Mouse (Mus musculus): Measurements from ENCODE around the gene Cpsf6. TPM values are rescaled to one million over a fixed set of nuclear protein-coding genes. Genes with fewer than 3 reads are reported as not detected.

Gene Cpsf6
- polyA plus RNA-seq, 1 experiment from 2014 or later, result 235 TPM

GRCm38 (mm10) chr10:117420502-117421282 is 40.9 kb upstream of the Cpsf6 start:
- Histone ChIP-seq H3K4me2 (no peak overlapping the region), H3K4me1 (ENCODE audit: control insufficient read depth, insufficient read depth, low read length) (peaks cover 3% of the 10 kb centered on the region; the same call in 1 of the 2 replicates), H3K9me3 (ENCODE audit: control insufficient read depth, low read length) (no peaks in the 10 kb centered on the region), H3K4me3 (ENCODE audit: low read depth, low read length) (no peak overlapping the region), H3K27ac (ENCODE audit: low read depth, low read length) (no peak overlapping the region), H3K36me3 (ENCODE audit: control insufficient read depth, insufficient read depth, low read length) (no peaks in the 10 kb centered on the region), H3K27me3 (ENCODE audit: control insufficient read depth, insufficient read depth, low read length) (no peaks in the 10 kb centered on the region), H3K9ac (ENCODE audit: low read length) (no peak overlapping the region)
- DNase-seq (ENCODE audit: low spot score, missing footprints) (no peak), ATAC-seq (ENCODE audit: low FRiP score) (no peak)
- 89% methylated on average over 9 of the region's 9 CpGs for WGBS

GRCm38 (mm10) chr10:117419577-117420290 is 39.9 kb upstream of the Cpsf6 start:
- Histone ChIP-seq H3K4me3 (ENCODE audit: low read depth, low read length) (no peak overlapping the region), H3K9me3 (ENCODE audit: control insufficient read depth, low read length) (no peaks in the 10 kb centered on the region), H3K27ac (ENCODE audit: low read depth, low read length) (no peak overlapping the region), H3K4me1 (ENCODE audit: control insufficient read depth, insufficient read depth, low read length) (peaks cover 3% of the 10 kb centered on the region; the same call in 1 of the 2 replicates), H3K9ac (ENCODE audit: low read length) (no peak overlapping the region), H3K4me2 (no peak overlapping the region), H3K27me3 (ENCODE audit: control insufficient read depth, insufficient read depth, low read length) (no peaks in the 10 kb centered on the region), H3K36me3 (ENCODE audit: control insufficient read depth, insufficient read depth, low read length) (no peaks in the 10 kb centered on the region)
- DNase-seq (ENCODE audit: low spot score, missing footprints), result no peak
- ATAC-seq (ENCODE audit: low FRiP score), result no peak
- 75% methylated on average over 8 of the region's 8 CpGs for WGBS

- ATAC-seq (ENCODE audit: low FRiP score) (peak; percentile 23; the same call in 1 of the 2 replicates), DNase-seq (ENCODE audit: low spot score, missing footprints) (no peak)
- WGBS, result 53% methylated on average over 24 of the region's 24 CpGs
- H3K9me3 ChIP-seq (ENCODE audit: control insufficient read depth, low read length), result no peaks in the 10 kb centered on the region
- H3K4me2 ChIP-seq, result peak overlapping the region; percentile 28; the same call in 1 of the 2 replicates
- no peak overlapping the region for H3K9ac ChIP-seq (ENCODE audit: low read length)
- H3K4me3 ChIP-seq (ENCODE audit: low read depth, low read length), result peak overlapping the region; percentile 6; the same call in 1 of the 2 replicates
- H3K27me3 ChIP-seq (ENCODE audit: control insufficient read depth, insufficient read depth, low read length), result no peaks in the 10 kb centered on the region
- no peaks in the 10 kb centered on the region for H3K36me3 ChIP-seq (ENCODE audit: control insufficient read depth, insufficient read depth, low read length)
- H3K4me1 ChIP-seq (ENCODE audit: control insufficient read depth, insufficient read depth, low read length), result peaks cover 3% of the 10 kb centered on the region; the same call in 1 of the 2 replicates
- no peak overlapping the region for H3K27ac ChIP-seq (ENCODE audit: low read depth, low read length)
These were observed 38.9 kb upstream of the Cpsf6 start for GRCm38 (mm10) chr10:117418668-117419237.

GRCm38 (mm10) chr10:117417772-117418667 is 38.2 kb upstream of the Cpsf6 start:
- no peaks in the 10 kb centered on the region for H3K27me3 ChIP-seq (ENCODE audit: control insufficient read depth, insufficient read depth, low read length)
- peak overlapping the region; percentile 6; the same call in 1 of the 2 replicates for H3K4me3 ChIP-seq (ENCODE audit: low read depth, low read length)
- H3K27ac ChIP-seq (ENCODE audit: low read depth, low read length), result no peak overlapping the region
- H3K9me3 ChIP-seq (ENCODE audit: control insufficient read depth, low read length), result no peaks in the 10 kb centered on the region
- no peak overlapping the region for H3K9ac ChIP-seq (ENCODE audit: low read length)
- peak overlapping the region; percentile 28 for H3K4me2 ChIP-seq
- H3K4me1 ChIP-seq (ENCODE audit: control insufficient read depth, insufficient read depth, low read length), result peaks cover 3% of the 10 kb centered on the region; the same call in 1 of the 2 replicates
- no peaks in the 10 kb centered on the region for H3K36me3 ChIP-seq (ENCODE audit: control insufficient read depth, insufficient read depth, low read length)
- WGBS, result 36% methylated on average over 18 of the region's 18 CpGs
- peak; percentile 44 for ATAC-seq (ENCODE audit: low FRiP score)
- peak; percentile 87 for DNase-seq (ENCODE audit: low spot score, missing footprints)

GRCm38 (mm10) chr10:117417470-117417767 is 37.6 kb upstream of the Cpsf6 start:
- peaks cover 3% of the 10 kb centered on the region; the same call in 1 of the 2 replicates for H3K4me1 ChIP-seq (ENCODE audit: control insufficient read depth, insufficient read depth, low read length)
- H3K9me3 ChIP-seq (ENCODE audit: control insufficient read depth, low read length), result no peaks in the 10 kb centered on the region
- H3K9ac ChIP-seq (ENCODE audit: low read length), result no peak overlapping the region
- no peaks in the 10 kb centered on the region for H3K36me3 ChIP-seq (ENCODE audit: control insufficient read depth, insufficient read depth, low read length)
- DNase-seq (ENCODE audit: low spot score, missing footprints), result no peak
- H3K4me3 ChIP-seq (ENCODE audit: low read depth, low read length), result no peak overlapping the region
- no peaks in the 10 kb centered on the region for H3K27me3 ChIP-seq (ENCODE audit: control insufficient read depth, insufficient read depth, low read length)
- peak; percentile 38; the same call in 1 of the 2 replicates for ATAC-seq (ENCODE audit: low FRiP score)
- H3K27ac ChIP-seq (ENCODE audit: low read depth, low read length), result no peak overlapping the region
- WGBS, result 68% methylated on average over 9 of the region's 9 CpGs
- peak overlapping the region; percentile 28 for H3K4me2 ChIP-seq

- WGBS, result 88% methylated on average over 16 of the region's 16 CpGs
- Histone ChIP-seq H3K4me2 (no peak overlapping the region), H3K4me3 (ENCODE audit: low read depth, low read length) (no peak overlapping the region)
These were observed 37.0 kb upstream of the Cpsf6 start for GRCm38 (mm10) chr10:117416636-117417469.

GRCm38 (mm10) chr10:117416095-117416494 is 36.3 kb upstream of the Cpsf6 start:
- Histone ChIP-seq H3K27ac (ENCODE audit: low read depth, low read length) (no peak overlapping the region), H3K4me1 (ENCODE audit: control insufficient read depth, insufficient read depth, low read length) (peaks cover 3% of the 10 kb centered on the region), H3K27me3 (ENCODE audit: control insufficient read depth, insufficient read depth, low read length) (no peaks in the 10 kb centered on the region), H3K9me3 (ENCODE audit: control insufficient read depth, low read length) (no peaks in the 10 kb centered on the region), H3K9ac (ENCODE audit: low read length) (no peak overlapping the region), H3K4me3 (ENCODE audit: low read depth, low read length) (no peak overlapping the region), H3K36me3 (ENCODE audit: control insufficient read depth, insufficient read depth, low read length) (no peaks in the 10 kb centered on the region), H3K4me2 (no peak overlapping the region)
- WGBS, result 92% methylated on average over 9 of the region's 9 CpGs
- DNase-seq (ENCODE audit: low spot score, missing footprints) (no peak), ATAC-seq (ENCODE audit: low FRiP score) (no peak)

More at GRCm38 (mm10) chr10:117416636-117417469, 37.0 kb upstream of the Cpsf6 start:
- no peaks in the 10 kb centered on the region for H3K36me3 ChIP-seq (ENCODE audit: control insufficient read depth, insufficient read depth, low read length)
- H3K4me1 ChIP-seq (ENCODE audit: control insufficient read depth, insufficient read depth, low read length), result peaks cover 3% of the 10 kb centered on the region; the same call in 1 of the 2 replicates
- H3K27ac ChIP-seq (ENCODE audit: low read depth, low read length), result no peak overlapping the region
- no peaks in the 10 kb centered on the region for H3K27me3 ChIP-seq (ENCODE audit: control insufficient read depth, insufficient read depth, low read length)
- no peak overlapping the region for H3K9ac ChIP-seq (ENCODE audit: low read length)
- H3K9me3 ChIP-seq (ENCODE audit: control insufficient read depth, low read length), result no peaks in the 10 kb centered on the region
- no peak for DNase-seq (ENCODE audit: low spot score, missing footprints)
- no peak for ATAC-seq (ENCODE audit: low FRiP score)

Measured in midbrain, embryonic 11.5 days (tissue).